Mouse (Mus musculus) heart, postnatal 0 days (tissue): ENCODE measurements around the gene Lrrc1. TPM values are rescaled to one million over a fixed set of nuclear protein-coding genes. Genes with fewer than 3 reads are reported as not detected.

Experiments used
- ATAC-seq: fragments of 200-750 bp; cut with Nextera tagmentation; 2 replicates; pipeline ENCODE4 v1.8.0; 2017; ENCODE audit warnings: low read depth, moderate number of reproducible peaks, moderate library complexity; ENCODE audit not compliant: insufficient read depth
- DNase-seq: peaks from one replicate; pipeline ENCODE4 v3.0.0-alpha.2; 2016; ENCODE audit warnings: low spot score
- H3K27ac ChIP-seq: fragments of 300-500 bp; sonication (generic); 2 replicates; pipeline ENCODE4 v1.5.1; 2014; ENCODE audit warnings: low read depth, mild to moderate bottlenecking
- H3K27me3 ChIP-seq: fragments of 300-500 bp; sonication (generic); 2 replicates; pipeline ENCODE4 v1.6.1; 2014; ENCODE audit warnings: low read length, mixed read lengths; ENCODE audit not compliant: control insufficient read depth, insufficient read depth
- H3K36me3 ChIP-seq: fragments of 300-500 bp; sonication (generic); replicated peaks from 2 replicates; pipeline ENCODE4 v1.6.1; 2014; ENCODE audit warnings: low read length, mixed read lengths; ENCODE audit not compliant: control insufficient read depth, insufficient read depth
- H3K4me1 ChIP-seq: fragments of 300-500 bp; sonication (generic); 2 replicates; pipeline ENCODE4 v1.6.1; 2014; ENCODE audit warnings: antibody characterized with exemption; ENCODE audit not compliant: control insufficient read depth, insufficient read depth
- H3K4me2 ChIP-seq: fragments of 300-500 bp; sonication (generic); 2 replicates; pipeline ENCODE4 v1.6.1; 2014; ENCODE audit warnings: low read depth, mild to moderate bottlenecking, low read length, moderate library complexity
- H3K4me3 ChIP-seq: fragments of 300-500 bp; sonication (generic); 2 replicates; pipeline ENCODE4 v1.5.1; 2014; ENCODE audit warnings: low read depth, low read length
- H3K9ac ChIP-seq: fragments of 300-500 bp; sonication (generic); replicated peaks from 2 replicates; pipeline ENCODE4 v1.6.1; 2014; ENCODE audit warnings: low read depth, low read length, mixed read lengths
- H3K9me3 ChIP-seq: fragments of 300-500 bp; sonication (generic); replicated peaks from 2 replicates; pipeline ENCODE4 v1.6.1; 2016; ENCODE audit warnings: low read length; ENCODE audit not compliant: control insufficient read depth
- CTCF ChIP-seq: IDR thresholded peaks from 2 replicates; pipeline ENCODE4 v1.5.1; 2016; ENCODE audit warnings: antibody characterized with exemption, control low read depth, low read depth
- EP300 ChIP-seq: IDR thresholded peaks from 2 replicates; pipeline ENCODE4 v1.6.1; 2016; ENCODE audit warnings: antibody characterized with exemption, low read depth
- WGBS: fragments of 180-500 bp; shearing (Covaris S2); extraction: QIAGEN DNeasy Blood & Tissue Kit; methylation state at CpG from one replicate; pipeline ENCODE4 v1.1.7; 2014; 5-methylcytosine and 5-hydroxymethylcytosine counted together
- polyA plus RNA-seq: library from polyadenylated mRNA; unstranded; fragments of >200 nt; fragmentation: Nextera tagmentation; extraction: Ambion mirVana; gene quantifications from 2 replicates; pipeline ENCODE4 v1.2.1, GENCODE M21; 2015
- total RNA-seq: library from RNA; depleted of rRNA; stranded (reverse); fragments of >200 nt; gene quantifications from 2 replicates; pipeline ENCODE4 v1.2.3, GENCODE M21; 2014; ENCODE audit warnings: low replicate concordance

Lrrc1 gene
- total and polyA plus RNA-seq, 2 experiments from 2014 or later = 17.7 to 43.8 TPM

- ATAC-seq (no peak), DNase-seq (no peak)
- WGBS = 91% methylated on average over 7 of the region's 7 CpGs
- H3K9me3 ChIP-seq = no peaks in the 10 kb centered on the region
- no peak overlapping the region for H3K4me2 ChIP-seq
- no peak overlapping the region for H3K4me3 ChIP-seq
- H3K27ac ChIP-seq = no peak overlapping the region
- H3K27me3 ChIP-seq = no peaks in the 10 kb centered on the region
- H3K4me1 ChIP-seq = peaks cover 20% of the 10 kb centered on the region
- no peaks in the 10 kb centered on the region for H3K36me3 ChIP-seq
- no peak overlapping the region for H3K9ac ChIP-seq
- TF ChIP-seq CTCF (no peak), EP300 (no peak)
Measured at GRCm38 (mm10) chr9:77541556-77541955, 3.1 kb downstream of the Lrrc1 start.

GRCm38 (mm10) chr9:77539232-77539631 is 5.4 kb downstream of the Lrrc1 start:
- Histone ChIP-seq H3K27me3 (no peaks in the 10 kb centered on the region), H3K9me3 (no peaks in the 10 kb centered on the region), H3K4me1 (peaks cover 32% of the 10 kb centered on the region), H3K4me2 (no peak overlapping the region), H3K4me3 (no peak overlapping the region), H3K27ac (no peak overlapping the region), H3K36me3 (no peaks in the 10 kb centered on the region), H3K9ac (no peak overlapping the region)
- WGBS = 89% methylated on average over 9 of the region's 9 CpGs
- ATAC-seq = no peak
- TF ChIP-seq EP300 (no peak), CTCF (no peak)
- no peak for DNase-seq

DNA sequence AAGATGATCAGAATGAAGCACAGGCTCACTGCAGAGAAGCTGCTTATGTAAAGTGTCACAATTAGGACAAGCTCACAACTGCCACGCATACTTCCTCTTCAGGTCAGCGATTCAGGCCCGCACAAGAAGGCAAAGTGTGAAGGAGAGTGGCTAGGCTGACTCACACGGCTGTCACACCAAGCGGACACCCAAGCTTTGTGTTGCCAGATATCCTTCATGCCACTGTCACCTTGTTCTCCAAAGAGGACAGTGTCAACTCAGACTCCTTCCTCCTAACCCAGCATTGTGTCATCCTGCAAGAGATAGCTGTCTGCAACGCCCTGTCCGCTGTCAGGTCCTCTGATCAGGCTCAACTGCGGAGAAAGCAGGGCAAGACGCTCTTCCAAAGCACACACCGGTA is 7.3 kb downstream of the Lrrc1 start:
- no peak for ATAC-seq
- H3K36me3 ChIP-seq = no peaks in the 10 kb centered on the region
- no peak for DNase-seq
- no peak overlapping the region for H3K4me2 ChIP-seq
- H3K4me1 ChIP-seq = peaks cover 36% of the 10 kb centered on the region
- WGBS = 52% methylated on average over 10 of the region's 10 CpGs
- H3K27ac ChIP-seq = no peak overlapping the region
- no peak overlapping the region for H3K4me3 ChIP-seq
- no peaks in the 10 kb centered on the region for H3K27me3 ChIP-seq
- no peak overlapping the region for H3K9ac ChIP-seq
- TF ChIP-seq CTCF (no peak), EP300 (no peak)
- no peaks in the 10 kb centered on the region for H3K9me3 ChIP-seq

DNA sequence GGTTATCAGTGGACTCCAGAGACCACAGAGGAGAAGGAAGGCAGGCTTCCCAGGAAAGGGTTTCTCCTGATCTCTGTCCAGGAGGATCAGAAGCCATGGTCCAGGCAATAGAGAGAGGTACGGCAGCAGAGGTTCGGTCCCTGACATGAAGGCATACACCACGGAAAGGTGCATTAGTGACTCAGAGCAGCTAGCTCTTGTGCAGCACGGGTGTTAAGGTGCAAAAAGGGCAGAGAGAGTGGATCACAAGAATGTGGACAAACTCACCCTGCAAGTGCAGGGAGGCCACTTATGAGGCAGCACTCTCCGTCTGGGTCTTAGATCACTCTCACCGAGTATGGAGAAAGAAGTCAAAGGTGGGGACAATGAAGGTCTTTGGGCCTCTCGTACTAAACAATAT is 7.8 kb downstream of the Lrrc1 start:
- no peak overlapping the region for H3K4me3 ChIP-seq
- no peaks in the 10 kb centered on the region for H3K27me3 ChIP-seq
- WGBS = 60% methylated on average over 7 of the region's 7 CpGs
- no peak overlapping the region for H3K9ac ChIP-seq
- ATAC-seq (no peak), DNase-seq (no peak)
- H3K4me1 ChIP-seq = peaks cover 34% of the 10 kb centered on the region
- no peaks in the 10 kb centered on the region for H3K36me3 ChIP-seq
- H3K9me3 ChIP-seq = no peaks in the 10 kb centered on the region
- H3K4me2 ChIP-seq = no peak overlapping the region
- TF ChIP-seq CTCF (no peak), EP300 (no peak)
- no peak overlapping the region for H3K27ac ChIP-seq

GRCm38 (mm10) chr9:77536286-77536685 is 8.4 kb downstream of the Lrrc1 start:
- ATAC-seq (no peak), DNase-seq (no peak)
- peaks cover 34% of the 10 kb centered on the region for H3K4me1 ChIP-seq
- H3K27ac ChIP-seq = no peak overlapping the region
- WGBS = 49% methylated on average over 6 of the region's 6 CpGs
- no peaks in the 10 kb centered on the region for H3K27me3 ChIP-seq
- H3K9ac ChIP-seq = no peak overlapping the region
- TF ChIP-seq EP300 = no peak
- TF ChIP-seq CTCF = no peak
- no peaks in the 10 kb centered on the region for H3K36me3 ChIP-seq
- no peaks in the 10 kb centered on the region for H3K9me3 ChIP-seq
- no peak overlapping the region for H3K4me3 ChIP-seq
- H3K4me2 ChIP-seq = no peak overlapping the region

DNA sequence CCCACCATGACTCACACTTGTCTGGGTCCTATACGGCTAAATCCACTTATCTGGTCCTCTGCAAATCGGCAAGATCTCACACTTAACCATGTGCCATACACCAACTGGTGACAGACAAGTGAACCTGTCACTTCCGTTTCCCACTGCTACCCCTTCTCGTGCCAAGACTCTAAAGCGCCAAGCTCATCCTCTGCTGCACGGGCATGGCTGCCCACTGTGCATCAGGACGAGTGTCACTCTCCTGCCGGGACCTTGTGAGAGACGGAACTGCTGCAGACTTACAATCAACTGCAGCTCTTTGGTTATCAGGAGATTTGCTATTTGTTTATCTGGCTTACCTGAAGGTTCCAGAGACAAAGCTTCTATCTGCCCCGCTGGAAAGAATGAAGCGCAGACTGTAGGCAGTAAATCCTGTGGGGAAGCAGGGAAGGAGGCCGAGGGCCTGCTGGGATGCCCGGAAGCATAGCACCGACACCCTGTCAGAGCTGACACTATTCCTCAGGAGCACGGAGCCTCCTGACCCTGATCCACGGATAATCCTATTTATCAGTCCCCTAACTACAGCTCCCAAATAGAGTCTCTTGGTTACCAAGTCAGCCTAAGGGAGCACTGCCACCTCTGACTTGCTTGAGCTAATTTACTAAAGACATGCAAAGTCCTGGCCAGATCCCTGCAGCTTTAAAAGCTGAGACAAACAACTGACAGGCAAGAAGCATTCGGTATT is 9.5 kb downstream of the Lrrc1 start:
- TF ChIP-seq CTCF (no peak), EP300 (no peak)
- Histone ChIP-seq H3K4me1 (peaks cover 42% of the 10 kb centered on the region), H3K4me2 (no peak overlapping the region), H3K36me3 (no peaks in the 10 kb centered on the region), H3K4me3 (no peak overlapping the region), H3K9ac (no peak overlapping the region), H3K27ac (no peak overlapping the region), H3K27me3 (no peaks in the 10 kb centered on the region), H3K9me3 (no peaks in the 10 kb centered on the region)
- WGBS = 26% methylated on average over 17 of the region's 17 CpGs
- DNase-seq (no peak), ATAC-seq (no peak; the same call in 1 of the 2 replicates)
